Comparison of ENCODE assay signal across 8 mouse cellular contexts in genomic region chr17:47688608-47689575, GRCm38 (mm10). TPM values are rescaled to one million over a fixed set of nuclear protein-coding genes. Genes with fewer than 3 reads are reported as not detected.
DNase-seq lines count a peak whose midpoint lies in the region; ATAC-seq and TF ChIP-seq lines count a peak whose summit lies in the region.

Gene Frs3 (plus strand): TSS chr17:47689030.

- peak within 1 kb of the TSS; percentile 90 for H3K9ac ChIP-seq in hindbrain, embryonic 13.5 days

- H3K9me3 ChIP-seq in hindbrain, embryonic 13.5 days = no peaks in the 10 kb centered on the region

- peak within 1 kb of the TSS; percentile 72 for H3K4me3 ChIP-seq in hindbrain, embryonic 13.5 days
- H3K4me3 ChIP-seq in left cerebral cortex, adult 2 months = peak within 1 kb of the TSS; percentile 93

- H3K4me2 ChIP-seq in hindbrain, embryonic 13.5 days = peak within 1 kb of the TSS; percentile 77

- H3K27me3 ChIP-seq in hindbrain, embryonic 13.5 days = peaks cover 26% of the 10 kb centered on the region

- intact Hi-C loops in left cerebral cortex, adult 2 months (cut with DNase I) = loop anchor here (5.0 to 10.0 kb wide), 3 partner anchors 77 to 324 kb away; partner anchors contain the start of genes Bysl, Gm20517, Med20 and Mrps10

- H3K4me1 ChIP-seq in hindbrain, embryonic 13.5 days (replicated peaks) = peaks cover 37% of the 10 kb centered on the region

- peak; percentile 62 for ATAC-seq in hindbrain, embryonic 13.5 days (ENCODE audit: low FRiP score)

- peaks cover 23% of the 10 kb centered on the region for H3K36me3 ChIP-seq in hindbrain, embryonic 13.5 days

- peak within 1 kb of the TSS; percentile 91 for H3K27ac ChIP-seq in hindbrain, embryonic 13.5 days
- H3K27ac ChIP-seq in left cerebral cortex, adult 2 months = peak within 1 kb of the TSS; percentile 90

- under 1% methylated on average over 57 of the region's 58 CpGs for WGBS in hindbrain, embryonic 13.5 days

- TF ChIP-seq CTCF in left cerebral cortex, adult 2 months (IDR thresholded peaks at IDR 0.05) = peak; percentile 18

- DNase-seq in ZHBTc4 (ENCODE audit: low read depth, low spot score) = peak; percentile 61
- DNase-seq in cerebellum, postnatal 14 days = peak; percentile 81 to 83
- DNase-seq in frontal cortex, postnatal 36 days (ENCODE audit: low spot score in 2 of 2) = peak; percentile 78
- DNase-seq in left cerebral cortex, adult 2 months (ENCODE audit: extremely low spot score in 1 of 2, low spot score in 2 of 2) = peak; percentile 78 to 81
- peak; percentile 83 to 88 for DNase-seq in lung, postnatal 4 days
- DNase-seq in retina, postnatal 1 day = peak; percentile 80
- DNase-seq in urinary bladder, adult 2 months (ENCODE audit: low spot score) = peak; percentile 62

RNA-seq across cellular contexts. Expression of gene Frs3, which starts in this region (rescaled TPM):
- 28.6 and 32.9 TPM in 2 replicates for polyA plus RNA-seq in hindbrain, embryonic 13.5 days (2015; fragmentation: Nextera tagmentation; extraction: Ambion mirVana)
- 10 to 100 TPM; 27.5 to 31.0 TPM for total RNA-seq in left cerebral cortex, adult 2 months (2021)
- 8.1 and 10.1 TPM in 2 replicates for polyA plus RNA-seq in urinary bladder, adult 2 months (2012; rRNA removed)

Comparison
In these comparisons a context has a peak if more than half of its experiments do, and no peak if none do; other contexts are left out.
1. Peak in every context shown above with its lines: DNase-seq, ATAC-seq, H3K4me3 ChIP-seq and H3K27ac ChIP-seq.